Mouse (Mus musculus) gastrocnemius, postnatal 10 days (tissue): Measurements from ENCODE around the gene Flt3. TPM values are rescaled to one million over a fixed set of nuclear protein-coding genes. Genes with fewer than 3 reads are reported as not detected.

ENCODE experiments used
- DNase-seq: peaks from one replicate; pipeline ENCODE4 v3.0.0; 2021; ENCODE audit warnings: mixed read lengths
- total RNA-seq, 2 experiments: library from RNA; stranded (reverse); gene quantifications; 2 replicates each; pipeline ENCODE4 v1.2.3; 2021

Gene Flt3
- total RNA-seq, 2 experiments from 2014 or later, result 0.16 TPM; not detected in 1

- no peak for DNase-seq
These were observed 8.4 kb upstream of the Flt3 start for GRCm38 (mm10) chr5:147408731-147409130.

GRCm38 (mm10) chr5:147406135-147406534, 5.8 kb upstream of the Flt3 start:
- no peak for DNase-seq

GRCm38 (mm10) chr5:147402505-147402904, 2.2 kb upstream of the Flt3 start:
- DNase-seq, result peak; percentile 51

GRCm38 (mm10) chr5:147401024-147401423, 735 bp upstream of the Flt3 start:
- no peak for DNase-seq

- DNase-seq, result no peak
These were observed 253 bp upstream of the Flt3 start for GRCm38 (mm10) chr5:147400505-147400979.

- no peak for DNase-seq
These were observed 5.2 kb downstream of the Flt3 start for GRCm38 (mm10) chr5:147395050-147395449.

GRCm38 (mm10) chr5:147392667-147393213, 7.5 kb downstream of the Flt3 start:
- no peak for DNase-seq

GRCm38 (mm10) chr5:147390772-147391171, 9.5 kb downstream of the Flt3 start:
- DNase-seq, result no peak

GRCm38 (mm10) chr5:147389052-147389451, 11.2 kb downstream of the Flt3 start:
- no peak for DNase-seq

- DNase-seq, result no peak
These were observed 11.8 kb downstream of the Flt3 start for GRCm38 (mm10) chr5:147388376-147389008.

- DNase-seq, result no peak
These were observed 13.4 kb downstream of the Flt3 start for GRCm38 (mm10) chr5:147386865-147387264.

GRCm38 (mm10) chr5:147381396-147381795, 18.9 kb downstream of the Flt3 start:
- no peak for DNase-seq

- no peak for DNase-seq
These were observed 20.8 kb downstream of the Flt3 start for GRCm38 (mm10) chr5:147379481-147379880.

GRCm38 (mm10) chr5:147370276-147370675, 30.0 kb downstream of the Flt3 start:
- DNase-seq, result no peak

- no peak for DNase-seq
These were observed 32.1 kb downstream of the Flt3 start for GRCm38 (mm10) chr5:147368221-147368620.

GRCm38 (mm10) chr5:147365995-147366765, 34.1 kb downstream of the Flt3 start:
- no peak for DNase-seq

- no peak for DNase-seq
These were observed 37.2 kb downstream of the Flt3 start for GRCm38 (mm10) chr5:147363054-147363453.

- no peak for DNase-seq
These were observed 41.8 kb downstream of the Flt3 start for GRCm38 (mm10) chr5:147358481-147358880.

- DNase-seq, result no peak
These were observed 42.8 kb downstream of the Flt3 start for GRCm38 (mm10) chr5:147357536-147357935.

- DNase-seq, result no peak
These were observed 43.8 kb downstream of the Flt3 start for GRCm38 (mm10) chr5:147356260-147357055.

- no peak for DNase-seq
These were observed 44.5 kb downstream of the Flt3 start for GRCm38 (mm10) chr5:147355788-147356187.

GRCm38 (mm10) chr5:147354985-147355384, 45.3 kb downstream of the Flt3 start:
- DNase-seq, result no peak
